Mouse (Mus musculus): ENCODE data around the gene Anks1b.

The Anks1b gene

GRCm38 (mm10) chr10:90196936-90197335, 323.6 kb downstream of the Anks1b start:
- TF ChIP-seq GATA4 (IDR thresholded peaks at IDR 0.05; ENCODE audit: insufficient replicate concordance, low read length): no peak

- no peak for TF ChIP-seq GATA4 (IDR thresholded peaks at IDR 0.05; ENCODE audit: insufficient replicate concordance, low read length)
Measured at GRCm38 (mm10) chr10:90210044-90210443, 336.7 kb downstream of the Anks1b start.

- no peak for TF ChIP-seq GATA4 (IDR thresholded peaks at IDR 0.05; ENCODE audit: insufficient replicate concordance, low read length)
Measured at GRCm38 (mm10) chr10:90220470-90220869, 347.2 kb downstream of the Anks1b start.

- no peak for TF ChIP-seq GATA4 (IDR thresholded peaks at IDR 0.05; ENCODE audit: insufficient replicate concordance, low read length)
Measured at GRCm38 (mm10) chr10:90222793-90223495, 349.6 kb downstream of the Anks1b start.

- no peak for TF ChIP-seq GATA4 (IDR thresholded peaks at IDR 0.05; ENCODE audit: insufficient replicate concordance, low read length)
Measured at GRCm38 (mm10) chr10:90235273-90235672, 362.0 kb downstream of the Anks1b start.

- TF ChIP-seq GATA4 (IDR thresholded peaks at IDR 0.05; ENCODE audit: insufficient replicate concordance, low read length): no peak
Measured at GRCm38 (mm10) chr10:90237290-90237689, 364.0 kb downstream of the Anks1b start.

GRCm38 (mm10) chr10:90258944-90259714, 385.8 kb downstream of the Anks1b start:
- TF ChIP-seq GATA4 (IDR thresholded peaks at IDR 0.05; ENCODE audit: insufficient replicate concordance, low read length): no peak

- no peak for TF ChIP-seq GATA4 (IDR thresholded peaks at IDR 0.05; ENCODE audit: insufficient replicate concordance, low read length)
Measured at GRCm38 (mm10) chr10:90271321-90271720, 398.0 kb downstream of the Anks1b start.

GRCm38 (mm10) chr10:90273311-90273710, 400.0 kb downstream of the Anks1b start:
- TF ChIP-seq GATA4 (IDR thresholded peaks at IDR 0.05; ENCODE audit: insufficient replicate concordance, low read length): no peak

GRCm38 (mm10) chr10:90286589-90286988, 413.3 kb downstream of the Anks1b start:
- no peak for TF ChIP-seq GATA4 (IDR thresholded peaks at IDR 0.05; ENCODE audit: insufficient replicate concordance, low read length)

- no peak for TF ChIP-seq GATA4 (IDR thresholded peaks at IDR 0.05; ENCODE audit: insufficient replicate concordance, low read length)
Measured at GRCm38 (mm10) chr10:90303249-90303648, 429.9 kb downstream of the Anks1b start.

GRCm38 (mm10) chr10:90306156-90306555, 432.8 kb downstream of the Anks1b start:
- no peak for TF ChIP-seq GATA4 (IDR thresholded peaks at IDR 0.05; ENCODE audit: insufficient replicate concordance, low read length)

GRCm38 (mm10) chr10:90307931-90308555, 434.7 kb downstream of the Anks1b start:
- TF ChIP-seq GATA4 (IDR thresholded peaks at IDR 0.05; ENCODE audit: insufficient replicate concordance, low read length): no peak

- TF ChIP-seq GATA4 (IDR thresholded peaks at IDR 0.05; ENCODE audit: insufficient replicate concordance, low read length): no peak
Measured at GRCm38 (mm10) chr10:90329781-90330180, 456.5 kb downstream of the Anks1b start.

- TF ChIP-seq GATA4 (IDR thresholded peaks at IDR 0.05; ENCODE audit: insufficient replicate concordance, low read length): no peak
Measured at GRCm38 (mm10) chr10:90345394-90345793, 472.1 kb downstream of the Anks1b start.

- no peak for TF ChIP-seq GATA4 (IDR thresholded peaks at IDR 0.05; ENCODE audit: insufficient replicate concordance, low read length)
Measured at GRCm38 (mm10) chr10:90356258-90356657, 482.9 kb downstream of the Anks1b start.

Measured in liver, adult (tissue).